Mouse (Mus musculus) cerebellum, adult 2 months (tissue): ENCODE measurements around the gene Zfp626.
"Not testable (repeated sequence)": the region's sequence is repeated elsewhere in the genome, so short reads cannot be mapped to it uniquely, and the experiment has no call there.

ENCODE experiments used
- CTCF ChIP-seq: fragments of 200-500 bp; IDR thresholded peaks from 2 replicates; pipeline ENCODE4 v1.5.1; 2011; ENCODE audit warnings: low read depth, mild to moderate bottlenecking, control low read depth, low read length, moderate library complexity, borderline replicate concordance; ENCODE audit not compliant: insufficient read depth
- POLR2A ChIP-seq: fragments of 200-500 bp; IDR thresholded peaks from 2 replicates; pipeline ENCODE4 v1.6.1; 2011; ENCODE audit warnings: low read length, control low read depth, borderline replicate concordance; ENCODE audit not compliant: insufficient read depth

GRCm38 (mm10) chr7:27806896-27807295 is at the start of gene Zfp626:
- TF ChIP-seq CTCF, POLR2A: not testable (repeated sequence)
